Mouse (Mus musculus) mouse embryonic stem cell (cell line): Measurements from ENCODE around the gene Dhh.
"Not testable (repeated sequence)": the region's sequence is repeated elsewhere in the genome, so short reads cannot be mapped to it uniquely, and the experiment has no call there.

Experiments used
- in situ Hi-C, 2 experiments: fragments of 300-500 bp; cut with MboI; formaldehyde crosslinking; loops; 1 replicate in 1 of 2; 3 replicates in 1 of 2; pipeline ENCODE4 v1.14.3; 2019 to 2020; ENCODE audit warnings: low sequenced_read_pairs in 2 of 2, low pct_unique_long_range_greater_than_20kb in 1 of 2, mixed read lengths in 1 of 2; ENCODE audit not compliant: unreplicated experiment in 1 of 2

The Dhh gene

DNA sequence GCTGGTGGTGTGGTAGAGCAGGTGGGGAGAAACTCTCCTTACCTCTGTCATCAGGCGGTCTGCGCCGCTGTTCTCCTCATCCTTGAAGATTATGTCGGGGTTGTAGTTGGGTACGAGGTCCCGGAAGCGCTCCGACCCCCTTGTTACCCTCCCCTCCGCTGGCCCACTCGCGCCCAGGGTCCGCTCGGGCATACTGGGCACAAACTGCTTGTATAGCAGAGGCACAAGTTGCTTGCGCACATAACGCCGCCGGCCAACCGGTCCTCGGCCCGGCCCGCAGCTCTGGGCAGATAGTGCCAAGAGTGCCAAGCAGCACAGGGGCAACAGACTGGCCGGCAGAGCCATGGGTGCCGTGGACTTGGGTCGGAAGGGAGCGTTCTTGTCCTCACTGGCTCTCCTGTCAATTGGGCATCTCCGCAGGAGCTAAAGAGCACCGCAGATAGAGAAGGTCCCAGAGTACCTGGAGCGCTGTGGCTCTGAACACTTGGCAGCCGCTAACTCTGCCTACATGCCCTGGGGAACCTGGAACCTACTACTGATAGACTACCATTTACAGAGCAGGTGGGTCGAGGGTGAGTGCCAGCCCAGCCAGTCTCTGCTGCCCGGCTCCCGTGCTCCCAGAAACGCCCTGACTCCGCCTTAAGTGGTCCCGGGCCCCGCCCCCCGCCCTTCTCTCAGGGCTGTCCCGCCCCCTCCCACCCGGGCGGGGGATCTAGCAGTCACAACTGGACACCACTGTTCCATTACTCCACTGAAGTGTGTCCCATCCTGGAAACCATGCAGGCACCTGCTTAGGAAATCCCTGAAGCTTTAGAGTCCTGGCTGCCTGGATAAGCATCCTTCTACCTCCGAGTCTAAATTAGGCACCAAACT, at the start of gene Dhh:
Dhh (minus strand) TSS at position 613 of the 873 bp plus-strand sequence.
- in situ Hi-C loops, result no loop called here

DNA sequence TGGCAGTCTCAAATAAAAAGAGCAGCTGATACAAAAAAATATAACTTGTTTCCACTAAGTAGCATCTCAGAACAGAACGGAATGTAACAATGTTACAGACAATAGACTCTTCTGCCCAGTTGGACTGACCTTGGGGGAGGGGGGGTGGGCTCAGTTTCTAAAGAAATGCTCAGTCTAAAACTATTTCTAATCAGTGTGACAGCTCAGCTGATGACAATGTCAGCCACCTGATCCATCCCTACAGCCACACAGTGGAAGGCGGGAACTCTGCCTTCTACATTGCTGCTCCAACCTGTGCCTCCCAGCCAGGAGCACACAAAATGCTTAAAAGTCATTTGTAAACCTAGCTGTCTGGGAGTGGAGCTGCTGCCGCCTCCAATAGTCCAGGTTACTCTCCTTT, 49.5 kb upstream of the Dhh start:
- in situ Hi-C loops, result loop anchor here in 1 of 2 experiments (10.0 kb wide), 1 partner anchor 47 kb away; no protein-coding TSS in a partner anchor

DNA sequence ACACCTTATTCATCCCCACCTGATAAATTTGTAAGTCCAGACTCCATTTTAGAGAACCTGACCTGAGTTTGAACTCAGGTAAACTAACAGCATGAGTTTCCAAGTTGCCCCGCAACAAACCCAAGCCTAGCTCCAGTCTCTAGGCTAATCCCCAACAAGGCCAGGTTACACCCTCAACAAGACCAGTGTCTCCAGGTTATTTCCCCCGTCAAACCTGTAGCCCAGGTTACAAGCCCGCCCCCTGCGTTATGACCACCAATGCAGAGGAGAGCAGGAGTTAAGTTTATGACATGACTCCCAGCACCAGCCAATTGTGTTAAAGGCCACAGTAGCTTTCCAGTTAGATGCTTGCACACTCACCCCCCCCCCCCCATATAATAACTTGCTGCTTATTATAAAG, 44.8 kb upstream of the Dhh start:
- in situ Hi-C loops, result loop anchor here in 1 of 2 experiments (10.0 kb wide), 1 partner anchor 52 kb away; no protein-coding TSS in a partner anchor

DNA sequence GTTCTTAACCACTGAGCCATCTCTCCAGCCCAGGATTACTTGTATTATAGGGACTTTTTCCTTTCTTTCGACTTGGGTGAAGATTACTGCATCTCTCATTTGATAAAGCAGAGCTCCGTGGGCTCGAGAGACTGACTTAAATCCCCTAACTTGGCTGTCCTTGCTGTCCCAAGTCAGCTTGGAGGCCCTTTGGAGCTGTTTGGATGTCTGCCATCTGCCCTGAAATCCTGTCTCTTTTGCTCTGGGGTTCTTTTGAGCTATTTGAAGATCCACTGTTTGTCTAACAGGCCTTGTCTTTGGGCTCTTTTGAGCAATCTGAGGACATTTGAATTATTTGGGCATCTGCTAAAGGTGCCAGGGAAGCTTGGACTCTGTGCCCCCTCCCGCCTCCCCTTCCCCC, 43.7 kb upstream of the Dhh start:
- in situ Hi-C loops, result loop anchor here in 1 of 2 experiments (10.0 kb wide), 1 partner anchor 53 kb away; no protein-coding TSS in a partner anchor

DNA sequence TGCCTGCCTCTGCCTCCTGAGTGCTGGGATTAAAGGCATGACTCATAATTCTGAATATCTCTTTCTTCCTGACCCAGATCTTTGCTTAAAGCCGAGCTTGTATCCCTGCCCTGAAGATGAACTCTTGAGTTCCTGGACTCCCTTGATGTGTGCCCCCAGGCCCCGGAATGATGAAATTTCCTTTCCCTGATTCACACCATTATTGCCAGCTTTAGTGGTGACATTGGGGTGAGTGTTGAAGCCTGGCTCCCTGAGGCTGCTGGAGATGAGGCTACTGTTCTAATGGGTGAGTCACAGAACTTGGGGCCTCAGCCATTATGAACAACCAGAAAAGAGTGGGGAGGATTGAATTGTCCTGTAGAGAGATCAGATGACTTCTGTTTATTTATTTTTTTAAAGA, 43.2 kb upstream of the Dhh start:
- in situ Hi-C loops, result loop anchor here in 1 of 2 experiments (10.0 kb wide), 1 partner anchor 53 kb away; no protein-coding TSS in a partner anchor

DNA sequence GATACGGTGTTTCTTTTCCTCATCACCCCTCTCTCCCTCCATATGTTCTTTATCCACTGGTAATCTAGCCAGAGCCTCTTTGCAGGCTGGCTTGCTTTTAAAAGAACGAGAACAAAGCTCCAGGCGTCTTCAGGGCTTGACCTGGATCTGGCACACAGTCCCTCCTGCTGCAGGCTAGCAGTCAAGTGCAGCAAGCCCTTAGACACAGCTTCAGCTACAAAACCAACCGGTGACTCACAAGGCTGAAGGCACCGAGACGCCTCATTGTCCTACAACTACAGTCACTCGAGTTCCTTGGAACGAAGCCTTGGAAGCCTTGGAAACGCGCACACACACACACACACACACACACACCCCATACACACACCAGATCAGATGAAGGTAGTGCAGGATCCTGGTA, 42.5 kb upstream of the Dhh start:
- in situ Hi-C loops, result loop anchor here in 1 of 2 experiments (10.0 kb wide), 1 partner anchor 54 kb away; no protein-coding TSS in a partner anchor

DNA sequence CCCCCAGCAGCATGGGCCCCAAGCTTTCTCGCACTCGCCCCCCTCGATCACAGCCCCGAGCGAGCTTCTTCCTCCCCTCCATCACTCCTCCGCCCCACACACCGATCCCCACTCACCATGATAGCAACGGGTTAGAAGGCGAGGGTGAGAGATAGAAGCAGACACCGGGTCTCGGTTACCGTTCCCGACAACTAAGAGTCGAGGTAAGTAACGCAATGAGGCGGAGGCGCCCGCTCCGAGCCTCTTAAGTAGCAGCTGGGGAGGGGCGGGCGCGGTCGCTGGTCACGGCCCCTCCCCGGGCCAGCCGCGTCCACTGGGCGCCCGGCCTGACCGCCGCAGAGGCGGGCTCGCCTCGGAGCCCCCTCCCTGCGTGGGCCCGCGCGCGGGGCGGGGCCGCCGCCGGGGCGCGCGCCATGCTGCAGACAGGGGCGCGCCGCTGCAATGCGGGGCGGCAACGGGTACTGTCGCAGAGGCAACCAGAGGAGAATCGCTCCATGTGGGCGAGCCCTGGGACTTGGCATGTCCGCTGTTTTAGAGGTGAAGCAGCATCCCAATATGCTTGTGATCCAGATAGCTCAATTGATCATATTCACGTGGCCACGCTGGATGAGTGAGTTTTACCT, 36.0 kb upstream of the Dhh start, which contains the start of gene Tuba1b:
Tuba1b (minus strand) TSS at position 349 of the 623 bp plus-strand sequence.
- in situ Hi-C loops, result no loop called here

DNA sequence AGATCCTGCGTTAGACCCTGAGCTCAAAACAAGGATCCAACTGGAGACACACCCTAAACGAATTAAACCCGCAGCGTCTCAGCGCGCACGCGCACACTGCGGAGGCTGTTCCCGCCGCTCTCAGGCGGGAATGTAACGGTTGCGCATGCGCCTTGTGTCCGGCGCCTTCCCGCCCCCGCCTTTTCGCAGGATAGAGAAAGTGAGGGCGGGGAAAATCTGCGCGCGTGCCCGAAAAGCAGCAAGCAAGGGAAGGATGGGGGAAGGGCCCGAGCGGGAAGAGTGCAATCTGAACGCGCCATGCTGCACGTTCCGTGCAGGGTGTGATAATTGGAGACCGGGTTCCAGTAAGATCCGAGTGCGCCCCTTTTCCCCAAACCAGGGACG, 35.5 kb upstream of the Dhh start:
- in situ Hi-C loops, result no loop called here

DNA sequence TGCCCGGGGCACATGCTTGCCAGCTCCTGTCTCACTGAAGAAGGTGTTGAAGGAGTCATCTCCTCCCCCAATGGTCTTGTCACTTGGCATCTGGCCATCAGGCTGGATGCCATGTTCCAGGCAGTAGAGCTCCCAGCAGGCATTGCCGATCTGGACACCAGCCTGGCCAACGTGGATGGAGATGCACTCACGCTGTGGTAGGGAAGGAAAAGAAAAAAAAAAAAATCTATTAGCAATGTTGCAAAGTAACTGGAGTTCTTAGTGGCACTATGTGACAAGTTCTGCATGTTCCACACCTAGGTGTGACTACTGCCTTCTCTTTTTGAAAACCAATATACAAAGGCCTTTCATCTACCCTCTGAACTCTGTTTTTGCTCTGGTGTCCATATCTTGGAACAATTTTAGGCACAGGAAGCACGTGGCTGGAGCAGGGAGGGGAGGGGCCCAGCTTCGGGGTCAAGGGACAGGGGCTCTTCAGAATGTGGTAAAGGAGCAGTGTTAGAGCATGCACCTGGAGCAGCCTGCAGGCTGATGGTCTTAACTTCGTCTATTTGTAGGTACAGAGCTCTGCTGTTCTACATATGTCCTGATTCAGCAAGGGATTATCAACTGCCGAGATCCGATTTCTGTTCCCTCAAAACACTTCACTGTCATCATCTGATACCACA, 34.8 kb upstream of the Dhh start:
- in situ Hi-C loops, result not testable (repeated sequence)

DNA sequence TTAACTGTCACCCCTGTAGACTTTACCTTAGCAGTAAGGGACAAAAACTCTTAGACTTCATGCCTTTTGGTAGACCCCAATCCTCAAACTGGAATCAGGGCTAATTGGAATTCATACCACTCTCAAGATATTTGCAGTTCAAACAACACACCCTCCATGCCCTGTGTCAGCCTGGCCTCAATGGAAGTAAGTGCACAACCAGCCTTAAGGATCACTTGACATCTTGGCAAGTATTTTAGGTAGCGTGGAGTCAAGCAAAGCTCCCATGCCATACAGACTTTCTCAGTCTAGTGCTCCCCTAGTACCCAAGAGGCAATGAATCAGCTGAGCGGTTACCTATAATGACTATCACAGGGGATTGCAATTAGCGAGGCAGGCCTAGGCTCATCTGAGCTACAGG, 32.7 kb upstream of the Dhh start:
- in situ Hi-C loops, result no loop called here

DNA sequence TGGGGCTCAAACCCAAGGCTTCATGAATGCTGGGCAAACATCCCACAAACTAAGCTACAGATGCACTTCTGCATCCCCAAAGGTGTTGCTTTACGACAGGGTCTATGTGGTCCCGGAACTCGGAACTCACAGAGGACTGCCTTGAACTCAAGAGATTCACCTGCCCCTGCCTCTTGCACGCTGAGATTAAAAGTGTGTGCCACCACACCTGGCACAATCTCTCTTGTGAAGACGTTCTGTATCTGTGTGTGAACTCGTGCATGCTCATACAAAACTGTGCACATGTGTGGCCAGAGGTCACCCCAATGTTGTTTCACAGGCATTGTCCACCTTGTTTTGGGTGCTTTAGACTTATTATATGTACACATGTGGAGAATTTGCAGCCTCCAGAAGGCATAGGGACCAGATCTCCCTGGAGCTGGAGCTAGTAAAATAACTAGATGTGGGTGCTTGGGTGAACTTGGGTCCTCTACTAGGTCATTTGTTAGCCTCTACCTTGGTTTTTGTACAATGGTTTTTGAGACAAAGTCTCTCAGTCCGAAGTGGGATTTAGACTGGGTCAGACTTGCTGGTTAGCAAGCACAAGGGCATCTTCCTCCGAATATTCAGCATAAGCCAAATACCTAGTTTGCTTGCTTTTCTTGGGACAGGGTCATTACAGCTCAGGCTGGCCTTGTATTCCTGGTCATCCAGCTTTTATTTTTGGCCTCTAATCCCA, 31.8 kb upstream of the Dhh start:
- in situ Hi-C loops, result no loop called here

DNA sequence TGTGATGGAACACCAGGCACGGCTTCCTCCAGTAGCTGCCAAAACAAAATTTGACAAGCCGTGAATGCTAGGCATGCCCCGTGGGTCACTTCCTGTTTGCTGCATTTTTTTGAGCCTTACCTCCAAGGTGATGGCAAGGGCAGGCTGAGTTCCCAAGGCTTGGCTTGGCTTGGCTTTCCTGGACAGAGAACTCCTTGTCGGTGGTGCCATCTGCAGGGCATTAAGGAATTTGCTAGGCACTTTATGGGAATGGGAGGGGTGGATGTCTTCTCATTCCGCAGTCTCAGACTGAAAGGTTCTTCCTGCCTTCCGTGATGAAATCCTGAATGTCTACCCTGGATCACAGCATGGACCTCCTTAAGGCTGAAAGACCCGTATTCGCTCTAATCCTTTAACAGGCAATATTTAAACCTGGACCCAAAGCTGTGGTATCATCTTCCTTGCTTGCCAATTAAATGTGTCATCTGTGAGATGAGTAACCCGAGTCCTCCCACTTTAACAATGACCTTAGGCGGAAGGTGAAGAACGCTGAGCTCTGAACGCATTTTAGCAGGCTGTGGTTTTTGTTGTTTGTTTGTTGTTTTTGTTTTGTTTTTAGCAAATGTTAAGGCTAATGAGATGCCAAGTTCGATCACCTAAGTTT, 30.4 kb upstream of the Dhh start:
- in situ Hi-C loops, result no loop called here

DNA sequence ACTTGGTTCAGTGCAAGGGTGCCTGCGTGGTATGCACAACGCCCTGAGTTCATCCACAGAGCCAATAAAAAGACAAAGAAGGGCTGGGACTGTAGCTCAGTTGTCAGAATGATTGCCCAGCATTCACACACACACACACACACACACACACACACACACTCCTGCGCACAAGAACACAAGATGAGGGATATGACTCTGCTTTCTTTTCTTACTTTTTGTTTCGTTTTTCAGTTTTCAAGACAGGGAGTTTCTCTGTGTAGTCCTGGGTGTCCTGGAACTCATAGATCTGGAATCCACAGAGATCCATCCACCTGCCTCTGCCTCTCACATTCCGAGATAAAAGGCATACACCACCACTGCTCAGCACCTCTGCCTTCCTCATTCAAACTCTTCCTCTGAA, 29.2 kb upstream of the Dhh start:
- in situ Hi-C loops, result no loop called here

DNA sequence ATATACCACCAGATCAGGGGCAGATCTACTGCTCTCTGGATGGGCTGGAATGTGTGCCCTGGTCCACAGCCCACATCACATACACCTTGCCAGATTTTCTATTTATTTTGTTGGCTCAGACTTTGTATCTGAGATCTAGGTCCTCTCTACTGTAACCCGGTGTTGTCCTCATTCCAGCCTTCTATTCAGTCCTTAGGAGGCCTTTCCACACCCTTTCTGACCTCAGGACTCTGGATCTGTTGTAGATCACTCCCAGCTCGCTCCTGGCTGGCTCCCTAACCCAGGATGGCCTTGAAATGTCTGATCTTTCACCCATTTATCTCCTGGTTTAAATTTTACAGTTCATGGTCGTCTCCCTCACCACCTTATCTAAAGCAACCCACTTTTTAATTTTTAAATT, 26.3 kb upstream of the Dhh start:
- in situ Hi-C loops, result no loop called here

DNA sequence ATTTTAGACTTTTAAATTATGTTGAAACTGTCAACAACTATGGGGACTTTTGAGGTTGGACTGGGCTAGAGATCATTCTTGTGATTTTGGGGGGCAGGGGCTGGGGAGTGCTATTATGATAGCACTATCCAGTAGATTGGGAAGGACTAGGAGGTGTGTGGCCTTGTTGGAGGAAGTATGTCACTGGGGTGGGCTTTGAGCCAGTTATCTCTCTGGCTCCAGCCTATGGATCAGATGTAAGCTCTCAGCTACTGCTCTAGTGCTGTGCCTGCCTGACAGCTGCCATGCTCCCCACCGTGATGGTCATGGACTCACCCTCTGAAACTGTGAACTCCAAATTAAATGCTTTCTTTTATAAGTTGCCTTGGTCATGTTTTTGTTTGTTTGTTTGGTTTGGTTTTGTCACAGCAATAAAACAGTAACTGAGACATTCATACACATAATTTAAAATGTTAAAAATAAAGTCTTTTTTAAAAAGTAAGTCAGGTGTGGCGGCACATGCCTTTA, 24.7 kb upstream of the Dhh start:
- in situ Hi-C loops, result no loop called here

DNA sequence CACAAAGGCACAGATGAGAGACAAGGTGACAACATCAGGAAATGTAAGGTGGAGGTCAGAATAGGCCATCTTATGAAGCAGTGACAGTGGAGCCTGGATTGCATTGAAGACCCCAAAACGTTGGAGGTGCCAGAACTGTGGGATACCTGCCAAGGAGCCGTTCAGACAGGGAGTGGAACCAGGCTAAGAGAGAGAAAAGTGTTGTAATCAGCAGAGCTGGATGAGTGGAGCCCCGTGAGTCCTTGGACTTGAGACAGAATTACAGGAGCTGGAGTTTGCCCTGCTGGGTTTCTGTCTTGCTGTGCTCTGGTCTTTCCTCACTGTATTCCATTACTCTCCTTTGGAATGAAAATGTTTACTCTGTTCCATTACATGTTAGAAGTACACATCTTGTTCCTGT, 24.2 kb upstream of the Dhh start:
- in situ Hi-C loops, result no loop called here

DNA sequence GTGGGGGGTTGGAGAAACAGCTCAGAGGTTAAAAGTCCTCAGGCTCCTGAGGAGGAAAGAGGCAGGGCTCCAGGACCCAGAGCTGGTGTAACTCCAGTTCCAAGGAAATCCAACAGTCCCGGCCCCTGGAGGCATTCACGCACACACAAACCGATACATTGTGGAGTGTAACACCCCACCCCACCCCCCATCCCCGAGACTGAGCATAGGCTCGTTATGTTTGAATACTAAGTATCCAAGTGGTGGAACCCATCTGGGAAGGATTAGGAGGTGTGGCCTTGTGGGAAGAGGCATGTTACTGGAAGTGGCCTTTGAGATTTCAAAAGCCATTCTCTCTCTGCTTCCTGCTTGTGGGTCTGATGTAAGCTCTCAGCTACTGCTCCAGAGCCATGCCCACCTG, 23.2 kb upstream of the Dhh start:
- in situ Hi-C loops, result no loop called here

DNA sequence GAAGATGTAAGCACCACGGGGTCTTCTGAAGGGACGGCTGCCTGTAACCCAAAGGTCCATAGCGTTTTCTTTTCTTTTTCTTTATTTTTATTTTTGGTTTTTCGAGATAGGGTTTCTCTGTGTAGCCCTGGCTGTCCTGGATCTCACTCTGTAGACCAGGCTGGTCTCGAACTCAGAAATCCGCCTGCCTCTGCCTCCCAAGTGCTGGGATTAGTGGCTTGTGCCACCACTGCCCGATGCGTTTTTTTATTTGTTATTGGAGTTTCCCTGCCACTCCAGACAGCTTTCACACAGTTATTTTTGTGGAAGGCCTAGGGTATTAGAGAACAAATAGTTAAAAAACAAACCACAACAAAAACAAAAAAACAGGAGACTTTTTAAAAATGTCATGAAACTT, 20.2 kb upstream of the Dhh start:
- in situ Hi-C loops, result not testable (repeated sequence)
